Mouse (Mus musculus): ENCODE data around the gene Hoxa9. TPM values are rescaled to one million over a fixed set of nuclear protein-coding genes. Genes with fewer than 3 reads are reported as not detected.

Hoxa9 gene
- polyA plus RNA-seq, 1 experiment from 2014 or later: not detected

GRCm38 (mm10) chr6:52186500-52186899 lies 44.4 kb downstream of the Hoxa9 start:
- no peak overlapping the region for H3K9ac ChIP-seq (replicated peaks; ENCODE audit: low read length)
- no peaks in the 10 kb centered on the region for H3K9me3 ChIP-seq (ENCODE audit: control insufficient read depth, low read length)
- no peak for DNase-seq
- ATAC-seq (ENCODE audit: low FRiP score, low TSS enrichment): no peak
- no peak overlapping the region for H3K4me3 ChIP-seq (replicated peaks; ENCODE audit: low read depth, low read length)
- no peaks in the 10 kb centered on the region for H3K4me1 ChIP-seq (ENCODE audit: control insufficient read depth, insufficient read depth, low read length)
- WGBS: 2% methylated on average over 1 of the region's 1 CpGs
- H3K36me3 ChIP-seq (ENCODE audit: control insufficient read depth, insufficient read depth, low read length): no peaks in the 10 kb centered on the region
- no peak overlapping the region for H3K27ac ChIP-seq (replicated peaks; ENCODE audit: low read depth, low read length)
- H3K27me3 ChIP-seq (ENCODE audit: control insufficient read depth, insufficient read depth, low read length): peaks cover 100% of the 10 kb centered on the region
- H3K4me2 ChIP-seq (ENCODE audit: low read length): no peak overlapping the region

GRCm38 (mm10) chr6:52185834-52186233 lies 45.1 kb downstream of the Hoxa9 start:
- Histone ChIP-seq H3K9ac (replicated peaks; ENCODE audit: low read length) (no peak overlapping the region), H3K4me1 (ENCODE audit: control insufficient read depth, insufficient read depth, low read length) (no peaks in the 10 kb centered on the region), H3K27ac (replicated peaks; ENCODE audit: low read depth, low read length) (no peak overlapping the region), H3K27me3 (ENCODE audit: control insufficient read depth, insufficient read depth, low read length) (peaks cover 100% of the 10 kb centered on the region), H3K9me3 (ENCODE audit: control insufficient read depth, low read length) (no peaks in the 10 kb centered on the region), H3K36me3 (ENCODE audit: control insufficient read depth, insufficient read depth, low read length) (no peaks in the 10 kb centered on the region), H3K4me2 (ENCODE audit: low read length) (no peak overlapping the region), H3K4me3 (replicated peaks; ENCODE audit: low read depth, low read length) (no peak overlapping the region)
- WGBS: 12% methylated on average over 3 of the region's 3 CpGs
- ATAC-seq (ENCODE audit: low FRiP score, low TSS enrichment): no peak
- DNase-seq: no peak

GRCm38 (mm10) chr6:52185222-52185621 lies 45.7 kb downstream of the Hoxa9 start:
- Histone ChIP-seq H3K4me2 (ENCODE audit: low read length) (no peak overlapping the region), H3K4me1 (ENCODE audit: control insufficient read depth, insufficient read depth, low read length) (no peaks in the 10 kb centered on the region), H3K27ac (replicated peaks; ENCODE audit: low read depth, low read length) (no peak overlapping the region), H3K4me3 (replicated peaks; ENCODE audit: low read depth, low read length) (no peak overlapping the region), H3K9ac (replicated peaks; ENCODE audit: low read length) (no peak overlapping the region), H3K9me3 (ENCODE audit: control insufficient read depth, low read length) (no peaks in the 10 kb centered on the region), H3K36me3 (ENCODE audit: control insufficient read depth, insufficient read depth, low read length) (no peaks in the 10 kb centered on the region), H3K27me3 (ENCODE audit: control insufficient read depth, insufficient read depth, low read length) (peaks cover 100% of the 10 kb centered on the region)
- no peak for ATAC-seq (ENCODE audit: low FRiP score, low TSS enrichment)
- WGBS: under 1% methylated on average over 19 of the region's 19 CpGs
- no peak for DNase-seq

- WGBS: 0% methylated on average over 6 of the region's 6 CpGs
- no peak overlapping the region for H3K4me2 ChIP-seq (ENCODE audit: low read length)
- ATAC-seq (ENCODE audit: low FRiP score, low TSS enrichment) (no peak), DNase-seq (no peak)
- no peak overlapping the region for H3K9ac ChIP-seq (replicated peaks; ENCODE audit: low read length)
- H3K36me3 ChIP-seq (ENCODE audit: control insufficient read depth, insufficient read depth, low read length): no peaks in the 10 kb centered on the region
- no peaks in the 10 kb centered on the region for H3K9me3 ChIP-seq (ENCODE audit: control insufficient read depth, low read length)
- no peaks in the 10 kb centered on the region for H3K4me1 ChIP-seq (ENCODE audit: control insufficient read depth, insufficient read depth, low read length)
- H3K27me3 ChIP-seq (ENCODE audit: control insufficient read depth, insufficient read depth, low read length): peaks cover 100% of the 10 kb centered on the region
- H3K27ac ChIP-seq (replicated peaks; ENCODE audit: low read depth, low read length): no peak overlapping the region
- H3K4me3 ChIP-seq (replicated peaks; ENCODE audit: low read depth, low read length): no peak overlapping the region
Measured at GRCm38 (mm10) chr6:52184668-52185067, 46.2 kb downstream of the Hoxa9 start.

- Histone ChIP-seq H3K9me3 (ENCODE audit: control insufficient read depth, low read length) (no peaks in the 10 kb centered on the region), H3K9ac (replicated peaks; ENCODE audit: low read length) (no peak overlapping the region), H3K27ac (replicated peaks; ENCODE audit: low read depth, low read length) (no peak overlapping the region), H3K36me3 (ENCODE audit: control insufficient read depth, insufficient read depth, low read length) (no peaks in the 10 kb centered on the region), H3K4me3 (replicated peaks; ENCODE audit: low read depth, low read length) (no peak overlapping the region), H3K4me2 (ENCODE audit: low read length) (no peak overlapping the region), H3K4me1 (ENCODE audit: control insufficient read depth, insufficient read depth, low read length) (no peaks in the 10 kb centered on the region), H3K27me3 (ENCODE audit: control insufficient read depth, insufficient read depth, low read length) (peaks cover 100% of the 10 kb centered on the region)
- DNase-seq (no peak), ATAC-seq (ENCODE audit: low FRiP score, low TSS enrichment) (no peak)
- WGBS: 9% methylated on average over 10 of the region's 10 CpGs
Measured at GRCm38 (mm10) chr6:52183311-52184080, 47.4 kb downstream of the Hoxa9 start.

- Histone ChIP-seq H3K9ac (replicated peaks; ENCODE audit: low read length) (no peak overlapping the region), H3K27me3 (ENCODE audit: control insufficient read depth, insufficient read depth, low read length) (peaks cover 100% of the 10 kb centered on the region), H3K27ac (replicated peaks; ENCODE audit: low read depth, low read length) (no peak overlapping the region), H3K9me3 (ENCODE audit: control insufficient read depth, low read length) (no peaks in the 10 kb centered on the region), H3K4me1 (ENCODE audit: control insufficient read depth, insufficient read depth, low read length) (no peaks in the 10 kb centered on the region), H3K36me3 (ENCODE audit: control insufficient read depth, insufficient read depth, low read length) (no peaks in the 10 kb centered on the region), H3K4me2 (ENCODE audit: low read length) (no peak overlapping the region), H3K4me3 (replicated peaks; ENCODE audit: low read depth, low read length) (no peak overlapping the region)
- ATAC-seq (ENCODE audit: low FRiP score, low TSS enrichment) (no peak), DNase-seq (no peak)
- 0% methylated on average over 1 of the region's 1 CpGs for WGBS
Measured at GRCm38 (mm10) chr6:52182793-52183192, 48.1 kb downstream of the Hoxa9 start.

- H3K9ac ChIP-seq (replicated peaks; ENCODE audit: low read length): no peak overlapping the region
- no peaks in the 10 kb centered on the region for H3K4me1 ChIP-seq (ENCODE audit: control insufficient read depth, insufficient read depth, low read length)
- peaks cover 100% of the 10 kb centered on the region for H3K27me3 ChIP-seq (ENCODE audit: control insufficient read depth, insufficient read depth, low read length)
- WGBS: 23% methylated on average over 2 of the region's 2 CpGs
- DNase-seq (no peak), ATAC-seq (ENCODE audit: low FRiP score, low TSS enrichment) (no peak)
- H3K4me2 ChIP-seq (ENCODE audit: low read length): no peak overlapping the region
- no peak overlapping the region for H3K4me3 ChIP-seq (replicated peaks; ENCODE audit: low read depth, low read length)
- H3K27ac ChIP-seq (replicated peaks; ENCODE audit: low read depth, low read length): no peak overlapping the region
- H3K36me3 ChIP-seq (ENCODE audit: control insufficient read depth, insufficient read depth, low read length): no peaks in the 10 kb centered on the region
- no peaks in the 10 kb centered on the region for H3K9me3 ChIP-seq (ENCODE audit: control insufficient read depth, low read length)
Measured at GRCm38 (mm10) chr6:52182030-52182429, 48.9 kb downstream of the Hoxa9 start.

- Histone ChIP-seq H3K27me3 (ENCODE audit: control insufficient read depth, insufficient read depth, low read length) (peaks cover 100% of the 10 kb centered on the region), H3K4me2 (ENCODE audit: low read length) (no peak overlapping the region), H3K36me3 (ENCODE audit: control insufficient read depth, insufficient read depth, low read length) (no peaks in the 10 kb centered on the region), H3K4me1 (ENCODE audit: control insufficient read depth, insufficient read depth, low read length) (no peaks in the 10 kb centered on the region), H3K4me3 (replicated peaks; ENCODE audit: low read depth, low read length) (no peak overlapping the region), H3K9me3 (ENCODE audit: control insufficient read depth, low read length) (no peaks in the 10 kb centered on the region), H3K9ac (replicated peaks; ENCODE audit: low read length) (no peak overlapping the region), H3K27ac (replicated peaks; ENCODE audit: low read depth, low read length) (no peak overlapping the region)
- no peak for ATAC-seq (ENCODE audit: low FRiP score, low TSS enrichment)
- 7% methylated on average over 3 of the region's 3 CpGs for WGBS
- DNase-seq: no peak
Measured at GRCm38 (mm10) chr6:52180726-52181125, 50.2 kb downstream of the Hoxa9 start.

- Histone ChIP-seq H3K9me3 (ENCODE audit: control insufficient read depth, low read length) (no peaks in the 10 kb centered on the region), H3K9ac (replicated peaks; ENCODE audit: low read length) (no peak overlapping the region), H3K4me1 (ENCODE audit: control insufficient read depth, insufficient read depth, low read length) (no peaks in the 10 kb centered on the region), H3K4me3 (replicated peaks; ENCODE audit: low read depth, low read length) (no peak overlapping the region), H3K27me3 (ENCODE audit: control insufficient read depth, insufficient read depth, low read length) (peaks cover 100% of the 10 kb centered on the region), H3K36me3 (ENCODE audit: control insufficient read depth, insufficient read depth, low read length) (no peaks in the 10 kb centered on the region), H3K4me2 (ENCODE audit: low read length) (no peak overlapping the region), H3K27ac (replicated peaks; ENCODE audit: low read depth, low read length) (no peak overlapping the region)
- WGBS: 2% methylated on average over 11 of the region's 11 CpGs
- no peak for DNase-seq
- ATAC-seq (ENCODE audit: low FRiP score, low TSS enrichment): no peak
Measured at GRCm38 (mm10) chr6:52180213-52180710, 50.6 kb downstream of the Hoxa9 start.
